Mouse (Mus musculus) E14TG2a.4 (cell line): Measurements from ENCODE around the gene Fahd2a.

Source experiments
- H3K27me3 ChIP-seq: 2 replicates; pipeline ENCODE4 v1.6.1; 2014; ENCODE audit warnings: low read length, control low read depth; ENCODE audit not compliant: insufficient read depth
- H3K36me3 ChIP-seq: 2 replicates; pipeline ENCODE4 v1.6.1; 2014; ENCODE audit warnings: low read length, control low read depth; ENCODE audit not compliant: insufficient read depth
- H3K4me1 ChIP-seq: replicated peaks from 2 replicates; pipeline ENCODE4 v1.6.1; 2014; ENCODE audit warnings: low read depth, low read length, control low read depth
- H3K4me3 ChIP-seq: replicated peaks from 2 replicates; pipeline ENCODE4 v1.5.1; 2014; ENCODE audit warnings: mild to moderate bottlenecking, low read length
- H3K9me3 ChIP-seq: 2 replicates; pipeline ENCODE4 v1.6.1; 2014; ENCODE audit warnings: low read length, control low read depth
- CTCF ChIP-seq: conservative IDR thresholded peaks from 2 replicates; pipeline ENCODE4 v1.5.1; 2014; ENCODE audit warnings: low read length
- NANOG ChIP-seq: IDR thresholded peaks from 2 replicates; pipeline ENCODE4 v1.6.1; 2014; ENCODE audit warnings: borderline replicate concordance, low read length, mixed read lengths
- POU5F1 ChIP-seq: IDR thresholded peaks from 2 replicates; pipeline ENCODE4 v1.6.1; 2014; ENCODE audit warnings: low read length, borderline replicate concordance

Gene Fahd2a

DNA sequence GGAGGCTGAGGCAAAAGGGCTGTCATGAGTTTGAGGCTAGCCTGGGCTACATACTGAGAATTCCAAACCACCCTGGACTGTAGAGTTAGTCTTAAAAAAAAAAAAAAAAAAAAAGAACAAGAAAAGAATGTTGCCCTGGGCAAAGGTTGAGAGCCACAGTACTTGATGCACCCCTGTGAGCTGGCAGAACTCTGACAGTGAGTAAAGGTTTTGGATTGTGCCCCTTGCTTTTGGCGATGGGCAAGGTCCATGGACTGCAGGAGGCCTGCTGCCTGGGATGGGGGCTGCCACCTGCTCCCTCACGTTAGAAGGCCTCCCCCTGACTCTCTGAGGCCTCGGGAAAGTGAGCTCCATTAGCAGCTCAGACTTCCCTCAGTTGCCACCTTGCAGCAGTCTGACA, 27.7 kb downstream of the Fahd2a start:
- Histone ChIP-seq H3K27me3 (peaks cover 73% of the 10 kb centered on the region), H3K4me3 (no peak overlapping the region), H3K36me3 (no peaks in the 10 kb centered on the region), H3K9me3 (no peaks in the 10 kb centered on the region), H3K4me1 (peaks cover 13% of the 10 kb centered on the region)
- TF ChIP-seq POU5F1 (no peak), CTCF (no peak), NANOG (no peak)

DNA sequence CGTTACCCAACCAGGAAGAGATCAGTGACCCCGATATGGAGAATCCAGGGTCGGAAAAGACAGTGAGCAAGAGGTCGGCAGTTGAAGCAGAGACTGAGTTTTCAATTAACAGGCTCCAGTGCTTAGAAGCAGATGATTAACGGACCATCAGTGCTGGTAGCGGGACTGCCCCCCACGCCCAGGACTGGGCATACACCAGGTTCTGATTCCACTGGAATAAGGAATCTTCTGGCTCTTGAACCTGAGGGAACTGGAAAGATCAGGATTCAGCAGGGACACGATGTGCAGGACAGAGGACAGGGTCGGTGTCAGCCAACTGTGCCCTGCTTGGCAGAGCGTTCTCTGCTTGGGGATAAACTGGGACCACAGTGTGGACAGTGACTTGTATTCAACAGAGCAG, 28.6 kb downstream of the Fahd2a start:
- Histone ChIP-seq H3K36me3 (no peaks in the 10 kb centered on the region), H3K9me3 (no peaks in the 10 kb centered on the region), H3K27me3 (peaks cover 70% of the 10 kb centered on the region), H3K4me1 (peaks cover 13% of the 10 kb centered on the region), H3K4me3 (no peak overlapping the region)
- TF ChIP-seq NANOG (no peak), CTCF (no peak), POU5F1 (no peak)

GRCm38 (mm10) chr2:127411126-127411525, 33.2 kb downstream of the Fahd2a start:
- Histone ChIP-seq H3K4me3 (no peak overlapping the region), H3K4me1 (no peaks in the 10 kb centered on the region), H3K9me3 (no peaks in the 10 kb centered on the region), H3K36me3 (no peaks in the 10 kb centered on the region), H3K27me3 (peaks cover 59% of the 10 kb centered on the region)
- TF ChIP-seq CTCF (no peak), NANOG (no peak), POU5F1 (no peak)

DNA sequence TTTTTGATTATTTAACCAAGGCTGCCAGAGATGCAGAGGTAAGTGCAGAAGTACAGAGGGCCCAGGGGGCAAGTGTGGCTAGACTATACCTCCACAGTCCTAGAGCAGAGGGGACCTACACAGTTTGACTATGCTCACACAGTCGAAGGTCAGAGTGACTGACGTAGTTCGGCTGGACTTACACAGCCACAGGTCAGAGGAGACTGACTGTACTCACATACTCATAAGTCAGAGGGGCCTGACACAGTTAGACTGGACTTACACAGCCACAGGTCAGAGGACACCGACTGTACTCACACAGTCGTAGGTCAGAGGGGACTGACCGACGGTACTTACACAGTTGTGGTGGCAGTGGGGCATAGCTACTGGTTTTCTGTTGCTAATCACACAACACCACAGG, 45.6 kb downstream of the Fahd2a start:
- H3K4me3 ChIP-seq: no peak overlapping the region
- no peaks in the 10 kb centered on the region for H3K36me3 ChIP-seq
- peaks cover 14% of the 10 kb centered on the region for H3K27me3 ChIP-seq
- H3K9me3 ChIP-seq: no peaks in the 10 kb centered on the region
- H3K4me1 ChIP-seq: peaks cover 10% of the 10 kb centered on the region
- no peak for TF ChIP-seq NANOG

- Histone ChIP-seq H3K36me3 (no peaks in the 10 kb centered on the region), H3K9me3 (no peaks in the 10 kb centered on the region), H3K27me3 (0 out of 2 replicates have a peak, but pooled peaks cover 5% of the 10 kb centered on the region), H3K4me3 (no peak overlapping the region), H3K4me1 (peaks cover 10% of the 10 kb centered on the region)
- TF ChIP-seq NANOG: no peak
Measured at GRCm38 (mm10) chr2:127394606-127395161, 49.7 kb downstream of the Fahd2a start.

GRCm38 (mm10) chr2:127391323-127391722, 53.0 kb downstream of the Fahd2a start:
- Histone ChIP-seq H3K27me3 (peaks cover 4% of the 10 kb centered on the region; the same call in 1 of the 2 replicates), H3K4me1 (peaks cover 3% of the 10 kb centered on the region; the same call in 1 of the 2 replicates), H3K9me3 (no peaks in the 10 kb centered on the region), H3K4me3 (no peak overlapping the region), H3K36me3 (no peaks in the 10 kb centered on the region)
- TF ChIP-seq NANOG: no peak
- TF ChIP-seq POU5F1: no peak
- no peak for TF ChIP-seq CTCF

DNA sequence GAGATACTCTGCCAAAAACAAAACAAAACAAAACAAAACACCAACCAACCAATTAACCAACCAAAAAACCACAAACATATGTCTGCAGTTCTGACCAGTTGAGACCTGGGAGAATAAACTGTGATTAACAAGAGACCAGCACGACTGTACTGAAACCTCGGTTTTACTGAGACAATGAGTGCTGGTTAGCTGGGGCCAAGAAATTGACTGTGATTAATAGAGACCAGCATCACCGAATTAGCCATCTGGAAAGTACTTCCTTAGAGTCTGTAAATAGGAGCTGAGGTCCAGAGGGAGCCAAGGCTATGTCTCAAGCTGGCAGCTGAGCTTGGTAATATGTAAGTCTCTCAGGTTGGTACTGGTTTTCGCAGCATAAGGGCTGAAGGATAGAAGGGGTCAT, 53.5 kb downstream of the Fahd2a start:
- Histone ChIP-seq H3K4me3 (no peak overlapping the region), H3K9me3 (no peaks in the 10 kb centered on the region), H3K4me1 (no peaks in the 10 kb centered on the region), H3K27me3 (peaks cover 2% of the 10 kb centered on the region; the same call in 1 of the 2 replicates), H3K36me3 (no peaks in the 10 kb centered on the region)
- TF ChIP-seq CTCF (no peak), NANOG (no peak), POU5F1 (no peak)

GRCm38 (mm10) chr2:127390352-127390751, 54.0 kb downstream of the Fahd2a start:
- H3K4me1 ChIP-seq: no peaks in the 10 kb centered on the region
- H3K36me3 ChIP-seq: no peaks in the 10 kb centered on the region
- H3K9me3 ChIP-seq: no peaks in the 10 kb centered on the region
- TF ChIP-seq NANOG: no peak
- TF ChIP-seq POU5F1: no peak
- no peak for TF ChIP-seq CTCF
- no peak overlapping the region for H3K4me3 ChIP-seq
- H3K27me3 ChIP-seq: peaks cover 2% of the 10 kb centered on the region; the same call in 1 of the 2 replicates

- no peak for TF ChIP-seq NANOG
- Histone ChIP-seq H3K27me3 (peaks cover 2% of the 10 kb centered on the region; the same call in 1 of the 2 replicates), H3K9me3 (no peaks in the 10 kb centered on the region), H3K36me3 (no peaks in the 10 kb centered on the region), H3K4me1 (no peaks in the 10 kb centered on the region), H3K4me3 (no peak overlapping the region)
Measured at GRCm38 (mm10) chr2:127387521-127387920, 56.8 kb downstream of the Fahd2a start.
